Mouse (Mus musculus): ENCODE data around the gene Csrp2. TPM values are rescaled to one million over a fixed set of nuclear protein-coding genes. Genes with fewer than 3 reads are reported as not detected.

The Csrp2 gene
- total RNA-seq, 2 experiments from 2014 or later = 15.0 to 16.5 TPM

- DNase-seq (ENCODE audit: low spot score in 2 of 2) = no peak
These were observed 51.5 kb downstream of the Csrp2 start for GRCm38 (mm10) chr10:110971044-110971443.

DNA sequence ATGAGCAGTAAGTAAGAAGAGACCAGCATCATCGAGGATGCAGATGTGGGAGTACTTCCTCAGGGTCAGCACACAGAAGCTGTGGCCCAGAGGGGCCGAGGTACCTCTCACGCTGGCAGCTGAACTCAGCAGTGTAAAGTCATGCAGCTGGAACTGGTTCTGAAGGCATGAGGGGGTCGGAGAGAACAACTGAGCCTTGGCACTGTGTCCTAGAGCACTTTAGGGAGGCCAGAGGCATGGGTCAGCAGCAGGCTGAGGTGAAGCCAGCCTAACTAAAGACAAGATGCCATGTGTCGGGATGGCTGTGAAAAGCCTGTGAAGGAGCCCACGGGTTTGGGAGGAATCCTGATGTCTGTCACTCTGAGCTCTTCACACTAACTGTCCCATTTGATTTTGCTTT lies 51.9 kb downstream of the Csrp2 start:
- DNase-seq (ENCODE audit: low spot score in 2 of 2) = no peak

DNA sequence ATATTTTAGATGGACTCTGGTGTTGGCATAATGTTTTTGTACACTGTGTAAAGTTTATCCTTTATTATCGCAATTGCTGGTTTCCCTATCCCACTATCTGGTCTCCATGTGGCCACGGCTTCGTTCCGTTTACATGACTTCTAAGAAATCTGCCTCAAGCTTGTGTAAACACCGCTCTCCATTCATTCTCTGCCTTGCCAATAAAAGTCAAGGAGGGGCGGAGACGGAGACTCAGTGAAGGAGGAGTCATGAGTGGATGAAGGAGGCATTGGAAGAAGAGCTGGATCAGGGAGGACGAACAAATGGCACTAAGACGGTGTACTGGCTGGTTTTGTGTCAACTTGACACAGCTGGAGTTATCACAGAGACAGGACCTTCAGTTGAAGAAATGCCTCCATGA lies 52.4 kb downstream of the Csrp2 start:
- DNase-seq (ENCODE audit: low spot score in 2 of 2) = no peak

GRCm38 (mm10) chr10:110974463-110974862 lies 54.9 kb downstream of the Csrp2 start:
- peak; percentile 32 to 65 for DNase-seq (ENCODE audit: low spot score in 2 of 2)

DNA sequence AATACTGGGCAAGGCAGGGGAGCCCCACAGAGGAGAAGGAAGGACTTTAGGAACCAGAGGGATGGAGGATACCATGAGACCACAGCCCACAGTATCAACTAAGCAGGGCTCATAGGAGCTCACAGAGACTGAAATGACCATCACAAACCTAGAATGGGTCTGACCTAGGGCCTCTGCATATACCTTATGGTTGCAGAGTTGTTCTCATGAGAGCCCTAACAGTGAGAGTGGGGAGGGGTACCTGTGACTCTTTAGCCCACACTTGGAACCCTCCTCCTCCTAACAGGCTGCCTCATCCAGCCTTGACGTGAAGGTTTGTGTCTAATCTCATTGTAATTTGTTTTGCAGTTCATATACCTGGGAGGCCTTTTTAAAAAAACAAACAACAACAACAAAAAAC lies 55.3 kb downstream of the Csrp2 start:
- no peak for DNase-seq (ENCODE audit: low spot score in 2 of 2)

GRCm38 (mm10) chr10:110976046-110976445 lies 56.5 kb downstream of the Csrp2 start:
- peak in 1 of 2 experiments; percentile 24 for DNase-seq (ENCODE audit: low spot score in 2 of 2)

DNA sequence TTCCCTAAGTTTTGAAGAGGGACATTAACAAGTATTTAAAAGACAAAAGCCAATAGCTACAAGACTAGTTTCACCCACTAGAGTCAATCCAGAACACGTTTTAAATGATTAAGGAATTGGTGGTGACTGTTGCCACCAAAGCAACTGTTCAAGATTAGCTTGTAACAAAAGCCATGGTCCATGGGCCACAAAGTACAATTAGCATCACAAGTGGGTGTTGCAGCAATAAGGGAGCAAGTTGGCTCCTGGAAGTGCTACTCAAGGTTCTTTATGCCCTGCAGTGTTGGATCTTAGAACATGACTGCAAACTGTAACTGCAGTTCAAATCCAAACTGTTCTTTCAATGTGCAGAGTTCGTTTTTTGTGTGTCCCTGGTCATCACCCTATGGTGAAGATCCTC lies 57.8 kb downstream of the Csrp2 start:
- DNase-seq (ENCODE audit: low spot score in 2 of 2) = no peak

DNA sequence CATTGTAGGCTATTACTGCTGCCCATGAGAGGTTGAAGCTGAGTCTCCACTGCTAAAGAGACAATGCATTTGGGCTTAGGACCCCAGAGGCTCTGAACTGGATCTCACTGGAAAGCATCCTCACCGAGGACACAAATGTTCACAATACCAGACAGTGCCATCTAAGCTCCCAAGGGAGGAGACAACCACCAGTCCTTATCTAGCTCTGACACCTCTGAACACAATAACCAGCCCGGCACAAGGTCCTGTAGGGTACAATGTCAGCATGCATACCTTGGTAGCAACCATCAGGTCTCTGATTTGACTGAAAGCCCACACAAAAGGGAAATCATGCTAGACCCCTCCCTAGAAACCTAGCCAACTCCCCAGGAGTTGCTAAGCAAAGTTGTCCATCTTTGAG lies 59.8 kb downstream of the Csrp2 start:
- no peak for DNase-seq (ENCODE audit: low spot score in 2 of 2)

DNA sequence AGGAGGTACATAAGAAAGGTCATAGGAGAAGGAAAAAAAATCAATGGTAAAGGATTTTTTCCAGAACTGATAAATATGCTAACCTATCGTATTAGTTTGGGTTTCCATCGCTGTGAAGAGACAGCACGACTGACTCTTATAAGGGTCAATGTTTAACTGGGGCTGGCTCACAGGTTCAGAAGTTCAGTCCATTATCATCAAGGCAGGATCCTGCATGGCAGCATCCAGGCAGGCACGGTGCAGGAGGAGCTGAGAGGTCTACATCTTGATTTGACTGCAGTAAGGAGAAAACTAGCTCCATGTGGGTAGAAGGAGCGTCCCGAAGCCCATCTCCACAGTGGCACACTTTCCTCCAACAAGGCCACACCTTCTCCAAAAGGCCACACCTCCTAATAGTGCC lies 60.9 kb downstream of the Csrp2 start:
- no peak for DNase-seq (ENCODE audit: low spot score in 2 of 2)

DNA sequence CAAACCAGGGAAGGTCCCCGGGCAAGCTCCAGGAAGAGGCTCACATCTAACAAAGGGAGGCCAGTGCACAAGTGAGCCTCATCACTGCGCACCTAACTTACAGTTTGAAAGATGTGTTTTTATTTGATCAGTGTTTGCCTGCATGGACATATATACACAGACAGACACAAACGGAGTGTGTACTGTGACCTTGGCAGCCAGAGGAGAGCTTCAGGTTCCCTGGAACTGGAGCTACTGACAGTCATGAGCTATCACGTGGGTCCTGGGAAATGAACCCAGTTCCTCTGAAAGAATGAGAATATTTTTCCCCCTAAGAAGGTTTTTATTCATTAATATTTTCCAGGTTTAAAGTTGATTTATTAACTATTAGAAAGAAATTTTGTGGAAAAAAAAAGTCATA lies 63.2 kb downstream of the Csrp2 start:
- DNase-seq (ENCODE audit: low spot score in 2 of 2) = no peak

DNA sequence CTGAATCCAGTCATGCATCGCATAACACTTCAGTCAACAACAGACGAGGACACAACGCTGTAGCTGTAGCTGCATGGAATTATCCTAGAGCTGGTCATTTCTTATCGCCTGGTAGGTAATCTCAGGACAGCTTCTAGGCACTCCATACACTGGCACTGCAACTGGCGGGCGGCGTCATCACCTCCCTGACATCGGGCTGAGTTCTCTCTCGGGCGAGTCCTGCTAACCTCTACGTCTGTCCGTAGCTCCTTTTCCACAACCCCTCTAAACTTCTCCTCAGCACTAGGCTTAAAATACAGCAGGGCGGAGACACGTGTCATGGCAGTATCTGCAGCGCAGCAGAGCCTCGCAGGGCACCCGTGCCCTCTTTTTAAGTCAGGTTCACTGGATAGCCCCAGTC lies 67.1 kb downstream of the Csrp2 start:
- DNase-seq (ENCODE audit: low spot score in 2 of 2) = no peak

Other genes starting within 250 kb of the Csrp2 start
- gene E2f7, start 174.3 kb upstream of the Csrp2 start, total RNA-seq (2021) = under 1 TPM; 0.12 to 0.25 TPM
- gene Zdhhc17, start 90.4 kb downstream of the Csrp2 start, total RNA-seq (2021) = 100 to 1,000 TPM; 102 to 107 TPM
- gene Osbpl8, start 245.0 kb downstream of the Csrp2 start, total RNA-seq (2021) = 10 to 100 TPM; 62.9 to 63.0 TPM

All from layer of hippocampus, adult 18-20 months (tissue).